Mouse (Mus musculus) G1E (cell line): ENCODE results near the gene Rnf167.

Experiments
- CTCF ChIP-seq: IDR thresholded peaks from 2 replicates; pipeline ENCODE4 v1.5.1; 2012; ENCODE audit warnings: low read depth, low read length, inconsistent platforms, mixed read lengths
- GATA1 ChIP-seq: IDR thresholded peaks from 2 replicates; pipeline ENCODE4 v1.6.1; 2012; ENCODE audit warnings: borderline replicate concordance, low read length, inconsistent platforms, mixed read lengths
- GATA2 ChIP-seq: IDR thresholded peaks from 2 replicates; pipeline ENCODE4 v1.6.1; 2012; ENCODE audit warnings: low read depth, low read length, inconsistent platforms, borderline replicate concordance
- POLR2AphosphoS5 ChIP-seq: IDR thresholded peaks from 2 replicates; pipeline ENCODE4 v1.6.1; 2012; ENCODE audit warnings: low read depth, low read length, inconsistent platforms; ENCODE audit not compliant: insufficient replicate concordance
- TAL1 ChIP-seq: conservative IDR thresholded peaks from 2 replicates; pipeline ENCODE4 v1.6.1; 2012; ENCODE audit warnings: low read depth, low read length, inconsistent platforms, mixed read lengths

GRCm38 (mm10) chr11:70648512-70648911 is 1.5 kb downstream of the Rnf167 start:
- TF ChIP-seq GATA1 (no peak), CTCF (no peak), TAL1 (peak; percentile 58), POLR2AphosphoS5 (no peak), GATA2 (no peak)
